Comparison of ENCODE assay signal across 7 mouse cellular contexts in the genomic region with DNA sequence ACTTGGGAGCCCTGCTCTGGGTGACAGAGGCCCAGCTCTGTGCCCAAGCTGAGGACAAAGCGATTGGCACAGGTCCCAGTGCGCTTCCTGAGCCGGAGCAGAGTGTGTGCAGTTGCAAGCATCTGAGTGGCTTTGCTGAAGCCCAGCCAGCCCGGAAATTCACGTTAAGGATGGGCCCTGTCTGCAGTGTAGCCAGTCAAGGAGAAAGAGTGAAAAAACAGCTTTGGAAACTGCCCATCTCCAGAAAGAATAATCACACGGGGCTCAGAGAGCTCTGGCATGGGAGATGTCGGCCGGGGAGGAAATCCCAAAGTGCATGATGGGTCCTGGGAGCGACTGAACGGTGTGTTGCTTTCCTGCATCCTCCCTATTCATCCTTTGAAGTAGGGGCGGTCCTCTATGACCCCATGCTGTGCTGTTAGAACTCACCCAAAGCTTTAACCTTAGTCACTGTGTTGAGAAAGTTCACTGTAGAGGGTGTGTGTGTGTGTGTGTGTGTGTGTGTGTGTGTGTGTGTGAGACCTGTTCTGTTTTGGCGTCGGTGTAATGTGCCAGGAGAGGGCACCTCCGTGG. TPM values are rescaled to one million over a fixed set of nuclear protein-coding genes. Genes with fewer than 3 reads are reported as not detected.
A peak's percentile ranks its signal among the peaks of the same experiment; 100 is the strongest.
DNase-seq lines count a peak whose midpoint lies in the region; ATAC-seq and TF ChIP-seq lines count a peak whose summit lies in the region.

No protein-coding gene starts in this region.

- WGBS in hindbrain, embryonic 16.5 days, result 19% methylated on average over 14 of the region's 14 CpGs
- WGBS in midbrain, embryonic 10.5 days, result 37% methylated on average over 14 of the region's 14 CpGs
- WGBS in small intestine, adult 2 months, result 40% methylated on average over 14 of the region's 14 CpGs

- H3K9ac ChIP-seq in hindbrain, embryonic 16.5 days (ENCODE audit: low read depth, low read length), result peak overlapping the region; percentile 64

- H3K27me3 ChIP-seq in hindbrain, embryonic 16.5 days (replicated peaks; ENCODE audit: control insufficient read depth, insufficient read depth, low read length), result no peaks in the 10 kb centered on the region
- H3K27me3 ChIP-seq in midbrain, embryonic 10.5 days (ENCODE audit: low read depth, poor library complexity, severe bottlenecking), result no peaks in the 10 kb centered on the region
- H3K27me3 ChIP-seq in small intestine, adult 2 months (ENCODE audit: control insufficient read depth, insufficient read depth, low read length), result no peaks in the 10 kb centered on the region

- H3K4me1 ChIP-seq in hindbrain, embryonic 16.5 days (ENCODE audit: control insufficient read depth, insufficient read depth, low read depth, low read length), result peaks cover 11% of the 10 kb centered on the region
- peaks cover 13% of the 10 kb centered on the region for H3K4me1 ChIP-seq in midbrain, embryonic 10.5 days
- H3K4me1 ChIP-seq in small intestine, adult 2 months (ENCODE audit: control insufficient read depth, insufficient read depth, insufficient read length, low read length), result no peaks in the 10 kb centered on the region; the same call in 1 of the 2 replicates

- peak; percentile 97 for ATAC-seq in hindbrain, embryonic 16.5 days

- peak; percentile 78 for DNase-seq in adrenal gland, postnatal 10 days
- DNase-seq in cerebellum, postnatal 36 days, result peak; percentile 37 to 47
- DNase-seq in gastrocnemius, postnatal 14 days, result peak; percentile 56
- peak; percentile 38 to 85 for DNase-seq in left cerebral cortex, postnatal 10 days (ENCODE audit: extremely low spot score in 1 of 2, low spot score in 2 of 2)
- peak; percentile 24 for DNase-seq in midbrain, embryonic 10.5 days (ENCODE audit: low spot score)

- H3K36me3 ChIP-seq in hindbrain, embryonic 16.5 days (ENCODE audit: control insufficient read depth, insufficient read depth, low read length), result no peaks in the 10 kb centered on the region
- no peaks in the 10 kb centered on the region for H3K36me3 ChIP-seq in midbrain, embryonic 10.5 days
- H3K36me3 ChIP-seq in small intestine, adult 2 months (ENCODE audit: control insufficient read depth, insufficient read depth, low read length), result no peaks in the 10 kb centered on the region

- peak overlapping the region; percentile 80 for H3K27ac ChIP-seq in hindbrain, embryonic 16.5 days (ENCODE audit: low read depth, low read length)
- peak overlapping the region; percentile 71 for H3K27ac ChIP-seq in midbrain, embryonic 10.5 days (replicated peaks)
- no peak overlapping the region for H3K27ac ChIP-seq in small intestine, adult 2 months (ENCODE audit: insufficient read depth, low read depth, low read length)

- intact Hi-C loops in gastrocnemius, postnatal 14 days (cut with DNase I; ENCODE audit: low total_unique reads), result no loop called here
- intact Hi-C loops in left cerebral cortex, postnatal 10 days (cut with DNase I), result no loop called here

- peak overlapping the region; percentile 20 for H3K4me3 ChIP-seq in hindbrain, embryonic 16.5 days (ENCODE audit: low read length)
- H3K4me3 ChIP-seq in midbrain, embryonic 10.5 days, result peak overlapping the region; percentile 22
- H3K4me3 ChIP-seq in small intestine, adult 2 months (ENCODE audit: low read depth, low read length), result peak overlapping the region; percentile 8; the same call in 1 of the 2 replicates

- H3K9me3 ChIP-seq in hindbrain, embryonic 16.5 days (ENCODE audit: control insufficient read depth, low read length), result no peaks in the 10 kb centered on the region
- H3K9me3 ChIP-seq in midbrain, embryonic 10.5 days (replicated peaks), result no peaks in the 10 kb centered on the region

- TF ChIP-seq POLR2A in small intestine, adult 2 months (IDR thresholded peaks at IDR 0.05; ENCODE audit: low read depth, low read length), result no peak

- H3K4me2 ChIP-seq in hindbrain, embryonic 16.5 days (ENCODE audit: low read length), result peak overlapping the region; percentile 52

- TF ChIP-seq CTCF in small intestine, adult 2 months (IDR thresholded peaks at IDR 0.05; ENCODE audit: extremely low read depth, insufficient read length, insufficient replicate concordance, low read depth, low read length), result no peak

RNA-seq across cellular contexts. Expression of a gene that starts 5.5 kb away (rescaled TPM):
- 1 to 10 TPM; 3.0 to 3.1 TPM for total RNA-seq in adrenal gland, postnatal 10 days (2021)
- total RNA-seq in gastrocnemius, postnatal 14 days (2021), result under 1 TPM; 0.20 to 0.45 TPM
- 0.49 and 0.63 TPM in 2 replicates for polyA plus RNA-seq in hindbrain, embryonic 16.5 days (2015; fragmentation: Nextera tagmentation; extraction: Ambion mirVana)
- total RNA-seq in left cerebral cortex, postnatal 10 days (2021), result 1 to 10 TPM; 3.6 to 3.9 TPM
- polyA plus RNA-seq in midbrain, embryonic 10.5 days (2016; fragmentation: Nextera tagmentation; extraction: Ambion mirVana), result 0.45 and 0.51 TPM in 2 replicates
- 0.28 and 0.76 TPM in 2 replicates for polyA plus RNA-seq in small intestine, adult 2 months (2012; rRNA removed)

Comparison
In these comparisons a context has a peak if more than half of its experiments do, and no peak if none do; other contexts are left out.
1. DNase-seq: peak in every context shown above with its lines; median percentile 78 in adrenal gland, postnatal 10 days; 62 in left cerebral cortex, postnatal 10 days; 56 in gastrocnemius, postnatal 14 days; 42 in cerebellum, postnatal 36 days; 24 in midbrain, embryonic 10.5 days.